Mouse (Mus musculus): ENCODE results near the gene A130010J15Rik.

- TF ChIP-seq CTCF (conservative IDR thresholded peaks at IDR 0.05 in 1 of 2, IDR thresholded peaks at IDR 0.05 in 1 of 2; ENCODE audit: low read depth in 2 of 2, low read length in 2 of 2) (no peak), MYC (IDR thresholded peaks at IDR 0.05; ENCODE audit: low read depth, low read length) (no peak), NELFE (IDR thresholded peaks at IDR 0.05; ENCODE audit: low read depth, low read length) (no peak), POLR2A (IDR thresholded peaks at IDR 0.05; ENCODE audit: low read depth, low read length) (no peak), BHLHE40 (IDR thresholded peaks at IDR 0.05; ENCODE audit: low read depth, low read length) (no peak), MXI1 (IDR thresholded peaks at IDR 0.05; ENCODE audit: low read depth, low read length) (no peak), MAZ (IDR thresholded peaks at IDR 0.05; ENCODE audit: low read depth, low read length) (no peak), USF2 (conservative IDR thresholded peaks at IDR 0.05; ENCODE audit: low read depth, low read length) (no peak), SIN3A (IDR thresholded peaks at IDR 0.05; ENCODE audit: low read length) (no peak), USF1 (IDR thresholded peaks at IDR 0.05; ENCODE audit: low read depth, low read length) (no peak), JUND (conservative IDR thresholded peaks at IDR 0.05; ENCODE audit: low read depth, low read length) (no peak)
Observed at GRCm38 (mm10) chr1:193142517-193143062, 25.3 kb upstream of the A130010J15Rik start.

Measured in CH12.LX (cell line).